Mouse (Mus musculus) lung, postnatal 25 days (tissue): ENCODE results near the gene Aph1a.
A peak's percentile ranks its signal among the peaks of the same experiment; 100 is the strongest.
"Not testable (repeated sequence)": the region's sequence is repeated elsewhere in the genome, so short reads cannot be mapped to it uniquely, and the experiment has no call there.

Source experiments
- DNase-seq: peaks from one replicate; pipeline ENCODE4 v3.0.0; 2022; ENCODE audit warnings: low spot score

Aph1a gene

GRCm38 (mm10) chr3:95887596-95887995 is 6.2 kb upstream of the Aph1a start:
- DNase-seq: no peak

- DNase-seq: no peak
Measured at GRCm38 (mm10) chr3:95889664-95890063, 4.1 kb upstream of the Aph1a start.

GRCm38 (mm10) chr3:95891211-95892065 is 2.3 kb upstream of the Aph1a start, which contains the start of gene BC028528:
Gene BC028528 (minus strand): TSS chr3:95892005.
- peak; percentile 72 for DNase-seq

GRCm38 (mm10) chr3:95892066-95893052 is 1.4 kb upstream of the Aph1a start:
- DNase-seq: peak; percentile 60

GRCm38 (mm10) chr3:95893126-95893525 is 643 bp upstream of the Aph1a start:
- peak; percentile 68 for DNase-seq

- peak; percentile 79 for DNase-seq
Measured at GRCm38 (mm10) chr3:95894317-95895160, 770 bp downstream of the Aph1a start.

GRCm38 (mm10) chr3:95895501-95895900 is 1.7 kb downstream of the Aph1a start:
- DNase-seq: not testable (repeated sequence)

- DNase-seq: no peak
Measured at GRCm38 (mm10) chr3:95899800-95900524, 6.2 kb downstream of the Aph1a start.

- DNase-seq: no peak
Measured at GRCm38 (mm10) chr3:95901616-95902372, 8.0 kb downstream of the Aph1a start.

- no peak for DNase-seq
Measured at GRCm38 (mm10) chr3:95902373-95902625, 8.5 kb downstream of the Aph1a start.

GRCm38 (mm10) chr3:95902643-95903042 is 8.9 kb downstream of the Aph1a start:
- DNase-seq: no peak

- DNase-seq: no peak
Measured at GRCm38 (mm10) chr3:95903753-95904502, 10.2 kb downstream of the Aph1a start.

- no peak for DNase-seq
Measured at GRCm38 (mm10) chr3:95904568-95904967, 10.8 kb downstream of the Aph1a start, which contains the start of gene Car14. Gene Car14 (minus strand): TSS chr3:95904691.

GRCm38 (mm10) chr3:95905146-95905939 is 11.6 kb downstream of the Aph1a start:
- peak; percentile 67 for DNase-seq

GRCm38 (mm10) chr3:95905940-95906492 is 12.2 kb downstream of the Aph1a start:
- DNase-seq: peak; percentile 80

GRCm38 (mm10) chr3:95906860-95907259 is 13.1 kb downstream of the Aph1a start:
- DNase-seq: peak; percentile 48

GRCm38 (mm10) chr3:95907613-95908012 is 13.8 kb downstream of the Aph1a start:
- no peak for DNase-seq

- no peak for DNase-seq
Measured at GRCm38 (mm10) chr3:95914706-95915105, 20.9 kb downstream of the Aph1a start.
